Mouse (Mus musculus) megakaryocyte progenitor cell, adult 5-6 weeks (primary cell): ENCODE results near the gene Phospho1. TPM values are rescaled to one million over a fixed set of nuclear protein-coding genes. Genes with fewer than 3 reads are reported as not detected.

Experiments used
- ATAC-seq: replicated peaks from 2 replicates; pipeline ENCODE4 v1.8.0; 2016; ENCODE audit warnings: mild to moderate bottlenecking, moderate TSS enrichment, inconsistent platforms; ENCODE audit not compliant: poor library complexity
- total RNA-seq, 2 experiments: library from RNA; stranded (forward) in 1 of 2; stranded (reverse) in 1 of 2; fragments of 157-497, 149-512 nt in 1 of 2; fragments of 200-1000 nt in 1 of 2; gene quantifications; 2 replicates each; pipeline versions ENCODE4 v1.2.3 to v1.2.4; 2015 to 2017

Phospho1 gene
- total RNA-seq (2015) (0.47 and 1.3 TPM in 2 replicates), total RNA-seq (2017) (0.62 TPM in 1 of 2 replicates, not detected in the other)

DNA sequence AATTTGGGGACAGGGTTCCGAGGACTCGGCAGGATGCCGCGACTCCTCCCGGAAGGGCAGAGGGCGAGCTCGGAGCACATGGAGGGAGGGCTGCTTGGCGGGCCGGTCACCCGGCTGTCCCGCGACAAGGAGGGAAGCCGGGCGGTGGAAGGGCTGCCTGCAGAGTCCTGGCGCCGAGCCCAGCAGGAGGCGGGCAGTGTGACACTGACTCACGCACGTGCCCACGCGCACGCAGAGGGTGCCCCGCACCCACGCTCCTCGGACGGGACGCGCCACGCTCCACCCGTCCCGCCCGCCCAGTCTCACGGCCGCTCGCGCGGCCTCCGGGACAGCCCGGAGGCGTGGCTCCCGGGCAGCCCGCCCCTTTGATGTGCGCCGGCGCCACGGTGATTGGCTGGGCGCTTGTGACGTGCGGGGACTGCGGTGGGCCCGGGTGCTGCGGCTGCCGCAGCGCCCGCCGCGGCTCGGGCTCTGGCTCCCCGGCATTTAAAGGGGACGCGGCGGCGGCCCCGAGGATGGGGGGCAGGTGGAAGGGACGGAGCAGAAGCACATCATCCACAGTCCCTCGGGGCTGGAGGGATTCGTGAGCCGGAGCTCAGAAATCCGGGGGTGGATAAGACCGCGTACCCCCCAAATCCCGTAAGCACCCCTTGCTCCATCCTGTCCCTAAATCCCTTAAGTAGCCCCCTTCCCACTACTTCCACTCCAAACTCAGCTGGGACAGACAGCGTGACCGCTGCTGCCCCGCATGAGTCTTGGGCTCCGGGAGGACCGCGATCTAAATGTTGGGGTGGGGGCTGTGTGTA lies at the start of gene Phospho1:
Phospho1 (plus strand) TSS at position 429 of the 806 bp plus-strand sequence.
- peak; percentile 84 for ATAC-seq

DNA sequence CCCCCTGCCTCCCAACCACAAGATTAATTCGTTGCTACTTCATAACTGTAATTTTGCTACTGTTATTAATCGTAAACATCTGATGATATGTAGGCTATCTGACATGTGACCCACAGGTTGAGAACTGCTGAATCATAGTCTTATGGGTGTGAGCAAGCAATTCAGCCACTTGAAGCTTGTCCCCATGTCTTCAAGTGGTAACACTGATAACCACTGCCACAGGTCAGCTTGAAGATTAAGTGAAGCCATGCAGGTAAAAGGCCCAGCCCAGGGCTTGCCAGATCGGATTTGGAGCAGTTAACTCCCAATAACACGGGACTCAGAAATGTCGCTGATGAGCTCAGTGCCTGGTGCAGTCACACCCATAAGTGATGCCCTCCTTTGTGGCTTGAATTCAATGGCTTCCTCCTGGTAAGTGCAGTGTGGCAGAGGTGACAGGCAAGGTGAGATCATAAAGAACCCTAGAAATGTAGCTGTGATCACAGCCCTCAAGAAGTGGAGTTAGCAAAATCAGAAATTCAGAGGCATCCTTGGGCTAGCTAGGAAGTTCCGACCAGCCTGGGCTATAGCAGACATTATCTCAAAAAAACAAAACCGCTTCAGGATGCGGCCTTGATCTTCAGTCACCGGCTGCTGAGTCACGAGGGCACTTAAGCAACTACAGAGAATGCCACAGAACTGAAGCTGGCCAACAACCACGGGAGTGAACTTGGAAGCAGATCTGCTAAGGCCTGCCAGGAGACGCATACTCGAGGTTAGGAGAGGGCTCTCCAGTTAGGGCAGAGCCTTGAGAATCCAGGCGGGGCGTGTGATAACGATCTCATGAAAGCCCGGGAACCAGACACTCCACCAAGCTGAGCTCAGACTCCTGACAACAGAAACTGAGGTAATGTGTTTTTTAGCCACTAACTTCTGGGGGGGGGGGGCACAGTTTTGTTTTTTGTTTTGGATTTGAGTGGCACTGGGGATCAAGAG lies 46.7 kb upstream of the Phospho1 start:
- ATAC-seq, result peak; percentile 86

DNA sequence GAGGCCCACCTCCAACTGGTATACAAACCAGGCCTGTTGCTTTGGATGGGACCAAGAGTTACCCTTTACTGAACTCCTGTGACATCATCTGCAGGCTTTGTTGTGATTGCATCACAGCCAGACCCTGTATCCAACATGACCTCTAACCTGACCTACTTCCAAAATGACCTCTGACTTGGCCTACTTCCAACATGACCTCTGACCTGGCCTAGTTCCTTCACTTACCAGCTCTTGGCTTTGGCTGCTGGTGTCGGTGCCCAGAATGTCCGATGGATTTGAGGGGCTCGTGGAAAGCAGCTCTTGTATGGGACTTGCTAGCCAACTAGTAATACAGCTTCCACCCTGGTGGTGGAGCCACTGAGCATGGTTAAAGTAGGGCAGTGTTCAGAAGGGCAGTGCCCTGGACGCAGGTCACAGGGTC lies 45.5 kb upstream of the Phospho1 start:
- peak; percentile 24; the same call in 1 of the 2 replicates for ATAC-seq

DNA sequence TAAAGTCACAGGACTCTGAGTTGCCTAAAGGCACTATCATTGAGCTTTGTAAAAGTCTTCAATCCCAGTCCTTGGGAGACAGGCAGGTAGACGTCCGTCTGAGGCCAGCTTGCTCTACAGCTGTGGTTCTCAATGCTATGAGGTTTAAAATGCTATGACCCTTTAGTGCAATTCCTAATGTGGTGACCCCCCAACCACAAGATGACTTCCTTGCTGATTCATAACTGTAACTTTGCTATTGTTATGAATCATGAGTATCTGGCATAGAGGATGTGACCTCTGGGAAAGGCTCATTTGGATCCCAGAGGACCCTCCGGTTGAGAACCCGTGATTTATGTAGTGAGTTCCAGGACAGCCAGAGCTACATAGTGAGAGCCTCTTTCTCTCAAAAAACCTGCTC lies 44.9 kb upstream of the Phospho1 start:
- no peak for ATAC-seq

DNA sequence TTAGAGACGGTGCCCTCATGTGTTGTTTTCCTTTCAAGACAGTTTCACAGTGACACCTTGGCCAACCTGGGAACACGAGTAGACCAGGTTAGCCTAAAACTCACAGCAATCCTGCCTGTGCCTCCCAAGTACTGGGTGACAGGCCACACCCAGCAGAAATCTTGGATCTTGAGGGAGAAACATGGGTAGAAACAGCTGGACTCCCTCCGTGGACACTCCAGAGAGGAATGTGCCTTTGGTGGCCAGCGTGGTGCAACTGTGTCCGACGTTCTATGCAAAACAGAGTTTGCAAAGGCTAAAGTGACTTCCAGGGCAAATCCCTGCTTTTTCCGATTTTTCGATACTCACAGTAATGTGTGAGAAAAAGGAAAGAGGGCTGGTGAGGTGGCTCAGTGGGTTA lies 43.8 kb upstream of the Phospho1 start:
- ATAC-seq, result no peak

DNA sequence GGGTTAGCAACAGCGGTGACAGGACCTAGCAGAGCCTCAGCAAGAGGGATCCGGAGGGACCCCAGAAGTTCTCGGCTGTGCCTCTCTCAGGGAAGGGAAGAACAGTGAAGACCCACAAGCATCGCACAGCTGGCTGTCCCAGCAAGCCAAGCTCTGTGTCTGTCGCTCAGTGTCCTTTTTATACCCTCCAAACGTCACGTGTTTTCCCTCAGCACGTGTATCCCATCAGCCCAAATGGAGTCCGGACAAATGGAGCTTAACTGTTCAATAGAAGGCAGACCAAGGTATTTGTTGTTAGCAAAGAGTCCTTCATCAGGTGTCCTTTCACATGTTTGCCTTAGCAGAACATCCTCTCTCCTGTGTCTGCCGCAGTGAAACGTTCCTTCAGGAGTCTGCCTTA lies 42.7 kb upstream of the Phospho1 start:
- no peak for ATAC-seq

DNA sequence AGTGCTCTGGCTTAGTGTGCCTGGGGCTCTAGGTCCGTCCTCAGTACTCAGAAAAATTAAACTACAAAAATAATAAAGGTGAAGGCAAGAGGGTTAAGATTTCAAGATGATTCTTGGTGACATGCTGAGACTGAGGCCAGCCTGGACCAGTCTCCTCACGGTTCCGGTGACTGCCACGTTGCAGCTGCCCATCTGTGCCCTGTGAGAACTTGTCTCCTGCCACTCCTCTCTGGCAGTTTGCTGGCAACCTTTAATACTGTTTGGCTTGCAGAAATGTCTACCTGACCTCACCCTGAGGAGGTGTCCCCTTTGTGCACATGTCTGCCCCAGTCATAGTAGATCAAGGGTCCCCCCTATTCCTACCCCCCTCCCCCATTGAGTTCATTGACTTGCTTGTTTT lies 40.8 kb upstream of the Phospho1 start:
- no peak for ATAC-seq

DNA sequence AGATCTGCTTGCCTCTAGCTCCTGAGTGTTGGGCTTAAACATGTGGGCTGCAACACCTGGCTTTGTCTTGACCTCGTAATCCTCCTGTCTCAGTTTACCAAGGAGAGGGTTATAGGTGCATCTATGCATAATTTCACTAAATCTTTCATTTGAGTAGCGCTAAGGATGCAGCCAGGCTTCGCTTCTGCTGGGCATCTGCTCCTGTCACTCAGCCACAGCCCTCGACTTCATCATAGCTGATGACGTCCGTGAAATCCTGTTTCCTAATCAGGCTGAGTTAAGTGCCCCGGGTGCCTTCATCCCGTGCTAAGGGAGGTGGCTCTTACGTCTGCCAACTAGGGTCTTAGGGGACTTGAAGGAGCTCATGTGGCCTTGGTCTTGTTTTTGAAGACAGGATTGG lies 40.3 kb upstream of the Phospho1 start:
- no peak for ATAC-seq

DNA sequence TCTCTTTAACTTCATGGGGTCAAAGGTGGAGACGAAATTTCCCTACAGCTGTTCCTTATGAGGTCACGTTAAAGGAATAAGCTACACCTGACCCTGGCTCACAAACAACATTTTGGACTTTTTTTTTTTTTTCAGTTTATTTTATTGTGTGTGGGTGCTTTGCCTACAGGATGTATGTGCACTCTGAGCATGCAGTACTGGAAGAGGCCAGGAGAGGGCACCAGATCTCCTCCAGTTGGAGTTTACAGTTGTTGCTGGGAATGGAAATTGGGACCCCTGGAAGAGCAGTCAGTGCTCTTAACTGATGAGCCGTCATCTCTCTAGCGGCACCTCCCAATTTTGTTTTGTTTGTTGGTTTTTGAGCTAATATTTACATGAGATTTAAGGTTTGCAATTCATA lies 38.6 kb upstream of the Phospho1 start:
- peak; percentile 44; the same call in 1 of the 2 replicates for ATAC-seq

DNA sequence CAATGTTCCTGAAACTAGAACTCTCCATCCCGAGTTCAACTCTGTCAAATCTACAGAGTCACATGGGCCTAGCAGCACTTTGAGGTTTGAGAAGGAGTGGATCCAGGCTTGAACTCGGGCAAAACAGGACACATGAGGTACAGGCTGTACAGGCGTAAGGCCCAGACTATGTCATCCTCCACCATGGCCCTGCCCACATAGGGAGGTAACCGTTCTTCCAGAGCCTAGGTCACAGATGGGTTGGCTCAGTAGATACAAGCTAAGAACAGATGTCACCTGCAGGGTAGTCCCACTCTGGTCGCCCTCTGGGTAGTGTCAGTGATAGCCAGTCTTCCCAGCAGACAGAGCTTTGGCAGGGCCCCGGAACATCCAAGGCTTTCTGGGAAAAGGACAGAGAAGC lies 37.8 kb upstream of the Phospho1 start:
- ATAC-seq, result no peak

DNA sequence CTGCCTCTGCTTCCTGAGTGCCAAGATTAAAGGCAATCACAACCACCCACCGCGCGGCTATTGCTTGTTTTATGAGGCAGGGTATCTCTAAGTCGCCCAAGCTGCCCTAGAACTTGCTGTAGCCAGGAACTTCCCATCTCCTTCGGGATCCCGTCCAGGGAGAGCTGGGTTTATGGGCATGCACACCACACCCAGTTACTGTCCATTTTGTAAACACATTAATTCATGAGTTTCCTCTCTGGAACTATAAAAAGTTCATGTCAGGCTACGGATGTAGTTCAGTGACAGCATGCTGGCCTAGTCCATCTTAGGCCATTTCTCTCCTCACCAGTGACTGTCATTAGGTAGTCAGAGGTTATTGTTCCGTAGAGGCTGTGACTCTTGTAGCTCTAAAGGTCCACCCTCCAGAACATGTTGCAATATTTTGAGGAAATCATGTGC lies 34.8 kb upstream of the Phospho1 start:
- ATAC-seq, result no peak; the same call in 1 of the 2 replicates

DNA sequence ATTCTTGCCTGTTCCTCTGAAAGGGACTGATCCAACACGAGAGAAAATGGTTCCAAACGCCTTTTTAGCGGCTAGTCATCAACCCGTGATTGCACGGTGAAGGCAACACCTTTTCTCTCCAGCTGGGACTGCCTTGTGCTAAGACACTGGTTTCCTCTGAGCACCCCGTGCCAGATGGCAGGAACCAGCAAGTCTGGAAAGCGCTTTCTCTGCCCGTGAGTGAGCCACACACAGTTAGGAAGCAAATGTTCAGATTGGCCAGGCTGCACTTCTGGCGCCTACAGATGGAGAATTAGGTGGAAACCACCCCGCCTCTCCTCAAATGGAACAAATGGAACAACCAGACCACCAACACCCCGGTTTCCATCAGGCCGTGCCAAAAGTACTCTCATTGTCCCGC lies 32.5 kb upstream of the Phospho1 start:
- ATAC-seq, result no peak

DNA sequence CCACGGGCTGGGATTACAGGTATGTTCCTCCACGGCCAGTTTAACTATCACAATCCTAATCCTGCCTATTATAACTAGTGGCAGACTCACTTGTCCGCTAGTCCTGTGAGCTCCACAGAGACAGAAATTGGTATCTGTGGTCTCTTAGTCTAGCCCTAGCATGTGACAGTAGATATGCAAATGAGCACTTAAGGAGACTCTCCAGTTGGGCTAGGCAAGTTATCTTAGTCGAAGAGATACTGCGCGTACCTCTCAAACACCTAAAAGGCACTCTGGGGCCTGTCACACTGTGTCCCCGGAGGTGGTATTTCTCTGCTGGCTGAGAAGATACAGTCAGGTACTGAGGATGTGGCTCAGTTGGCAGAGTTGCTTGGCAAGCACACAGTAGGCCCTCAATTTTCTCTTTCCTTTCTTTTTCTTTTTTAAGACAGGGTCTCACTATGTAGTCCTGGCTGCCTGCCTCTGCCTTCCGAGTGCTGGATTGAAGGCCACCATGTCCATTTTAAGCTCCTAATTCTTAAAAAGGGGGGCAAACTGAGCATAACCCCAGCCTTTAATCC lies 31.3 kb upstream of the Phospho1 start:
- ATAC-seq, result peak; percentile 86

DNA sequence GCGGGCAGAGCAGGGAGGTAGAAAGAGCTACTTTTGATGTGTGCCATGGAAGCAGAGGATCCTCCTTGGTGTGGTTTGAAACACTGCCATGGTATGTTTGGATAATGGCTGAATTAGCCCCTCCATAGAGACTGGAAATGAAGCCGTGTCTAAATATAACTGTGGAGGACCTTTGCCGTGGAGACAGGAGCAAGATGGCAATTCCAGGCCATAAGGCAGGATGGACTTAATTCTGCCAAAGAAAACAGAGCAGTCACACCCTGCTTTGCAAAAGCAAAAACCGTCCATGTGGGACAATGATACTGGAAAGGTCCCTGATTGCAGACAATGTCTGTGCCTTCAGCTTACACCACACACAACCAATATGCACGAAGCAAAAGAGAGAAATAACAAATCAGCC lies 30.1 kb upstream of the Phospho1 start:
- ATAC-seq, result no peak

DNA sequence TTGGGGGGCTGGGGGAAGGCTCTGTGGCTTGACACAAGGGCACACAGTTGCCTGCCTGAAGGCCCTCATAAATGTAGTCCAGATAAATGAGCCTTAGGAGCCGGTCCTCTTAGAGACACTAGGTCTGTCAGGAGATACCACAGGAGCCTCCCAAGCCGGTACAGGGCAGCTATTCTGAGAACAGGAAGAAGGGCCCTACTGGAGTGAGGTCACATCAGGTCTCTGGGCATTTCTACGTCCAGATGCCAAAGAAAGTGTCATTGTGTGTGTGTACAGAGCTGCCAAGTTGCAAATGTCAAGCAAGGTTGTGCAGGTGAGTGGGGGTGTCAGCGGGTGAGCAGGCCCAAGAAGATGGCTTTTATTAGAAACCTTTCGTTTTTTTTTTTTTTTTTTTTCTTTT lies 28.7 kb upstream of the Phospho1 start:
- no peak for ATAC-seq

DNA sequence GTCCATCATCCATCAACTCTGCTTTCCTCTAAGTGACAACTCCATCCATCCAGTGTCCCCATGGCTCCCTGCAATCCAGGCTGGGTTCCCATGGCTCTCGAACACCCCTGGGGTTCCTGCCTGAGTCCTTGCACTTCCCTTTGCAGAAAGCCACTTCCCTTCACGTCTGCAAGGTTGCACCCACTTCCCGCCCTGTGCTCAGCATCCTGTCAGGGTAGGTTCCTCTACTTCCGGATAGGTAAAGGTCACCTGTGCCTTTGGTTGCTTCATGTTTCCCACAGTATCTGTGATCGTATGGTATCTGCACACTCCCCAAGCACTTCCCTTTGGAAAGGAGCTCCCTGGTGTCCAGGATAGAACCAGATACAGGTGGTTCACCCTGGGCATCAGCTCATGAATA lies 19.3 kb upstream of the Phospho1 start:
- ATAC-seq, result peak; percentile 30; the same call in 1 of the 2 replicates

DNA sequence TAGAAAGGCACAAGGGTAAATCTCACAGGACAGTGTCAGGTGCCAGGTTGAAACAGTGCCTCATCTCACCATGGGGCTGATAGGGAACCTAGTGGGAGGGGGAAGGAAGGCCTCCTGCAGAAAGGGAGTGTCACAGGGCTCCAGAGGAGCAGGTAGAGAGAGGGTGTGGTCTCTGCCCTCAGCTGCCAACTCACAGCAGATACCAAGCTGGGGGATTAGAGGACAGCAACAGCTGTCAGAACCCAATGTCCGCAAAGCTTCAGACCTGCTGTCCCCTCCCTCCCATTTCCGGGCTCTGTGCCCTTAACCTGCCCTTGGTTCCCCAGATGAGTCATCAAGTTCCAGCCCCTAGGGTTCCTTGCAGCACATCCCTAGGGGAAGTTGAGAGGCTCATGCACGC lies 18.8 kb upstream of the Phospho1 start:
- ATAC-seq, result peak; percentile 54

DNA sequence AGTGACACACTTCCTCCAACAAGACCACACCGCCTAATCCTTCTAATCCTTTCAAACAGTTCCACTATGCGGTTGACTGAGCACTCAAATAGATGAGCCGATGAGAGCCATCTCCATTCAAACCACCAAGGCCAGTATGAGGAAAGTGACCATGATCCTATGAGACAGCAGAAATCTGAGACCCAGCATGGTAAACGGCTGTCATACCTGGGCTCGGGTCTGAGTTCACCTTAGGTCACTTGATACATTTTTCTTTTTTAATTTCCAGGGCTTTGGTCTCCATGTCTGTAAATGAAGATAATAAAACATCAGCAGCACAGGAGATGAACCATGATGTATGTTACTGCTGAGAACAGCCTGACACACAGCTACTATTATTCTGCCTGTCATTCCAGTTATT lies 16.4 kb upstream of the Phospho1 start:
- no peak for ATAC-seq

DNA sequence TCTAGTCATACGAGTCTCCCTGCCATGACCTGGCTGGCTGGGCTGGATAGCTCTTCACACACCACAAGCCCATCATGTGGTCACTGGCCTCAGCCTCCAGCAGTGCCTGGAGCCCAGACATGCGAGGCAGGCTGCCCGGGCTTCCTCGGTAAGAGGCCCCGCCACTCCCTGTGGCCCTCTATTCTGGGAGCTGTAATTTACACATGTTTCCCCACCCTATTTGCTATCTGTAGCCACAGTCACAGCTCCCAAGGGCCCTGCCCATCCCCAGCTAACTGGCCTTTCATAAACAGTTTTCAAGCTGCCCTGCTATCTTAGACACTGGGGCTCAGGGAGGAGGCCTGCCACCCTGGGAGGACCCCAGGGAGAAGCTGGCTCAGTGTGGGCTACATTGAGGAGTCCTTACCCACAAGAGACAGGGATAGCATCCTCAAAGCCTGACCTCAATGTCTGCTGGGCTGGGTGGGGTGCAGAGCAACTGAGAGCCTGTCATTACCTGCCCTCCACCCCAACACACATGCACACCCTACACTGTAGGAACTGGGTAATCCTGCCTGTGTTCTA lies 15.8 kb upstream of the Phospho1 start:
- peak; percentile 74 for ATAC-seq

DNA sequence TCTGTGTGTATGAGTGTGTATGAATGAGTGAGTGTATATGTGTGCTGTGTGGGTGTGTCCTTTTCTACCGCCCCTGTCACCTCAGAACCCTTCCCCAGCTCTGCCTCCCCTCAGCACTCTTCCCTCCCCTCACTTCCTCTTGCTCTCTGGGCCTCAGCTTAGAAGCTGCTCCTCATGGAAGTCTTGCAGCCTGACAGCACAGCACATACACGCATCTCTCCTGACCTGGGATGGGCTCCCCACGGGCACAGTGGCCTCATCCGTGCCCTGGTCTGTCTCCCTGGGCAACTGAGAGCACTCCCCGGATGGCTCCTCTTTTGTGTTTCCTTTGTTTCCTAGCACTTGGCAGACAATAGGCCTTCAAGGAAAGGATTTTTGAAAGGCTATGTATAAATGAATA lies 14.7 kb upstream of the Phospho1 start:
- ATAC-seq, result no peak

DNA sequence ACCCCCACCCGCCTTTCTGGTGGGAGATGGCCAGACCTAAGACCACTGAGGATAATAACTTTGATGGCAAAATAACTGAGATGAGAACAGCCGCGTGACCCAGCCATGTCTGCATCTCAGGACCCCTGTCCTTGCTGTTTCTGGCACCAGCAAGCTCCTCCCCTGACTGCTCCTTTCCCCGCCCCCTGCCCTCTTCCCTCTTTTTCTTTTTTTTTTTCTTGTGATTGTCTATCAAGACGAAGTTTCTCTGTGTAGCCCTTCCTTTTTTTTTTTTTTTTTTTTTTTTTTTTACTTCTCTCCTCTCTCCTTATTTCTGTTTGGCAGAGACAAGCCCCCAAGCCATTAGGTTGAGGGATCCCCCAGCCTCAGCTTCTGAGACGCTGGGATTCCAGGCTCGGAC lies 13.5 kb upstream of the Phospho1 start:
- no peak for ATAC-seq
